Comparison of ENCODE assay signal across 9 mouse cellular contexts in the genomic region with DNA sequence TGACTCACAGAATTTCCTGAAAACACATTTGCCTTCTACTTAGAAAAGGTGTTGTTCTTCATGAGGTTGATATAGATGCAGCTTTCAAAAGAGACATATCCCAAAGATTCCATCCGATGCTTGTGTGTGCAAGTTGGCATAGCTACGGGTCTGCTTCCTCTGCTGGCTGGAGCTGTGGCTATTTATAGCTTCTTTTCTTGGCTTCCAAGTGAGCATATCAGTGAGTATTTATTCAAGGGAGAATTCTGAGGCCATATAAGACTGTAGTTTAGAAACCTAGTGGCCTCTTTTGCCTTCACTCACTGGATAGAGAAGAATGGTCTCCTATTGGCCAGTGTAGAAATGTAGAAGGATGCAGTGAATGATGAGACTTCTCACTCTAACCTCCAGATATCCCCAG. TPM values are rescaled to one million over a fixed set of nuclear protein-coding genes. Genes with fewer than 3 reads are reported as not detected.
DNase-seq lines count a peak whose midpoint lies in the region; ATAC-seq and TF ChIP-seq lines count a peak whose summit lies in the region.
"Had no signal": no experiment of that assay in that cellular context is flagged by ENCODE, and none has a peak within 500 bp of the region (broad histone marks: within the 10 kb centered on the region; RNA-seq: fewer than 3 reads in every experiment).

No protein-coding gene starts in this region.

- intact Hi-C loops in gastrocnemius, adult 2 months (cut with DNase I), result no loop called here
- intact Hi-C loops in left cerebral cortex, postnatal 36 days (cut with DNase I), result no loop called here

- TF ChIP-seq CTCF in gastrocnemius, adult 2 months (IDR thresholded peaks at IDR 0.05), result no peak

- peak overlapping the region; percentile 40 for H3K27ac ChIP-seq in gastrocnemius, adult 2 months
- H3K27ac ChIP-seq: kidney, embryonic 15.5 days had no signal

- H3K4me3 ChIP-seq in gastrocnemius, adult 2 months, result no peak overlapping the region
- H3K4me3 ChIP-seq: kidney, embryonic 15.5 days had no signal

- no peak for DNase-seq in gastrocnemius, adult 2 months
- DNase-seq in gastrocnemius, adult 8-10 months (ENCODE audit: low spot score in 2 of 2), result no peak
- DNase-seq in NIH3T3 (ENCODE audit: low read depth), result peak; percentile 31
- DNase-seq in frontal cortex, postnatal 10 days (ENCODE audit: low spot score in 2 of 2), result peak; percentile 14 to 19
- DNase-seq in left cerebral cortex, postnatal 36 days (ENCODE audit: low spot score in 2 of 2), result peak; percentile 10 to 20
- no peak for DNase-seq in kidney, adult 9 months
- DNase-seq in urinary bladder, adult 18-20 months (ENCODE audit: low spot score in 2 of 2), result no peak

- ATAC-seq in megakaryocyte-erythroid progenitor cell, adult 5-6 weeks (replicated peaks; ENCODE audit: low FRiP score, low TSS enrichment, poor library complexity, severe bottlenecking), result no peak

RNA-seq across cellular contexts. Expression of a gene that starts 38.2 kb away (rescaled TPM):
- total RNA-seq in gastrocnemius, adult 2 months (2021), result under 1 TPM; 0.51 to 0.73 TPM
- total RNA-seq in gastrocnemius, adult 8-10 months (2022), result 1 to 10 TPM in 1 of 4 experiments, under 1 TPM in 3; 0.27 to 1.1 (median 0.55) TPM
- 10 to 100 TPM; 45.8 to 61.0 TPM for total RNA-seq in left cerebral cortex, postnatal 36 days (2021)
- 0.70 and 2.6 TPM in 2 replicates for total RNA-seq in megakaryocyte-erythroid progenitor cell, adult 5-6 weeks (2014; fragmentation: Nextera tagmentation)
- total RNA-seq in megakaryocyte-erythroid progenitor cell, adult 5-6 weeks (2017), result 4.3 TPM in 1 of 2 replicates, not detected in the other

Comparison
In these comparisons a context has a peak if more than half of its experiments do, and no peak if none do; other contexts are left out.
1. DNase-seq: peak in NIH3T3 (single experiment), frontal cortex, postnatal 10 days (2 of 2) and left cerebral cortex, postnatal 36 days (2 of 2); none in gastrocnemius, adult 2 months (single experiment), gastrocnemius, adult 8-10 months (0 of 2), kidney, adult 9 months (single experiment) and urinary bladder, adult 18-20 months (0 of 2).
2. RNA of a gene that starts 38.2 kb away (total RNA-seq): 45.8 to 61.0 TPM in left cerebral cortex, postnatal 36 days; 0.51 to 0.73 TPM in gastrocnemius, adult 2 months, 0.70 to 4.3 TPM in megakaryocyte-erythroid progenitor cell, adult 5-6 weeks and 0.27 to 1.1 TPM in gastrocnemius, adult 8-10 months; every median in the first group is over 4 times any median in the second.